Mouse (Mus musculus) left cerebral cortex, postnatal 4 days (tissue): ENCODE results near the gene Ugt1a10. TPM values are rescaled to one million over a fixed set of nuclear protein-coding genes. Genes with fewer than 3 reads are reported as not detected.
"Not testable (repeated sequence)": the region's sequence is repeated elsewhere in the genome, so short reads cannot be mapped to it uniquely, and the experiment has no call there.

ENCODE experiments used
- DNase-seq: peaks from one replicate; pipeline ENCODE4 v3.0.0-alpha.2; 2022
- intact Hi-C: fragments of 180-260 bp; cut with DNase I; formaldehyde crosslinking; loops from one replicate; pipeline ENCODE4 v1.15.1; 2025
- total RNA-seq, 2 experiments: library from RNA; stranded (reverse); gene quantifications; 2 replicates each; pipeline ENCODE4 v1.2.3; 2021

Gene Ugt1a10
- total RNA-seq, 2 experiments from 2014 or later, result not detected

DNA sequence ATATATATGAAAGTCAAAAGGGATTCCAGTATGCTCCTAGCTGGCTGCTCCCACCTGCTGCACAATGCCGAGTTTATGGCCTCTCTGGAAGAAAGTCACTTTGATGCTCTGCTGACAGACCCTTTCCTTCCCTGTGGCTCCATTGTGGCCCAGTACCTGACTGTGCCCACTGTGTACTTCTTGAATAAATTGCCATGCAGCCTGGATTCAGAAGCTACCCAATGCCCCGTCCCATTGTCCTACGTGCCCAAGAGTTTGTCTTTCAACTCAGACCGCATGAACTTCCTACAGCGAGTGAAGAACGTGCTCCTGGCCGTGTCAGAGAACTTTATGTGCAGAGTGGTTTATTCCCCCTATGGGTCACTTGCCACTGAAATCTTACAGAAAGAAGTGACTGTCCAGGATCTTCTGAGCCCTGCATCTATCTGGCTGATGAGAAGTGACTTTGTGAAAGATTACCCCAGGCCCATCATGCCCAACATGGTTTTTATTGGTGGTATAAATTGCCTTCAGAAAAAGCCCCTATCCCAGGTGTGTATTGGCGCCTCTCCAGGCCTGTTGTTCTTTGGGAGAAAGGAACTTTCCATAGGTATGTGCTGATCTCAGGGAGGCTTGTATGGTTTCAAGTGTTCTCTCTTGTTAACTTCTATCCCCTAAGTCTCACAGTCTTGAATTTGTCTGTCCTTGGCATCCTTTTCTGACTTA is 157.3 kb downstream of the Ugt1a10 start:
- no peak for DNase-seq
- intact Hi-C loops, result no loop called here

DNA sequence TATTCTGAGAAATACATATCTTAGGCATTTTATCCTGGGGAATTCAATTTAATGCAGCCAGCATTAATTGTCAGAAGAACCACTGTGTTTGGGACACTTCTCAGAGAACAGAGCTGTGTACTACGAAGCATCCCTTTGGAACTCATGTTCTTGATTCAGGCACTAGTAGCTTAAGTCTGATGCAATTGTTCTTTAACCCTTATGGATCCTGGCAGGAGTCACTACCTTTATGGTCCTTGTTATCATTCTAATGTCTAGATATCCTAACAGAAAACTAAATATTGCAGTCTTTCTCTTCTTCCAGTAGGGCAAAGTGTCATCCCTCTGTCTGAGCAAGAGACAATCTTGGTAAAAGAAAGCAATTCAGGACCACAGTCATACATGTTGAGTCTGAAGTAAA is 157.9 kb downstream of the Ugt1a10 start:
- intact Hi-C loops, result no loop called here
- no peak for DNase-seq

DNA sequence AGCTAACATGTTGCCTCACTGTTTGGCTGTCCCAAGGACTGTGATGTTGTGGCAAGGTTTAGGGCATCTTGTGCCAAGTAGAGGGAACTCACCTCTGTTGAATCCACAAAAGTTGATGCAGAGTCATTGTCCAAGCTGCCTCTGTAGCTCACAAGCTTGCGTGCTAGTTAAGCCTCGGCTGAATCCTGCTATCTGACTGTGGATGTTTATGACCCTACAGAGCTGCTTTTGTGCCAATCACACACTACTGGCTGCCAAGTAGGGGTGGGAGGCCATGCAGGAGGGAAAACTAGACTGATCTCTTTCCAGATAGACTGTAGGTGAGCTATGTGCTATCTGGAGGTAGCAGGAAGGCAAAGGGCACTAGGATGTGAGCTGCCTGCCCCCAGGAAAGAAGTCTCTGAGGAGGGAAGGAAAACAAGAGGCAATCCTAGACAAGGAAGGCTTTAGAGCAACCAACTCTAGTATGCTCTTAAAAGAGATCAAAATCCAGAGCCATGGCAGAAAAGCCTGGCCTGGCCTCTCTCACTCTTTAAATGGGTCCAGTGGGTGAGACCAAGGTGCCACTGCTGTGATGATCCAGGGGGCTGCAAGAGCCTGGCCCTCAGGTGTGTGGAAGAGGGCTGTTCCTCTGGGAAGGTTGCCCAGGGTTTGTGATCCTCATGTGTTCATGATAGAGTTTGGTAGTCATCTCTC is 158.7 kb downstream of the Ugt1a10 start:
- DNase-seq, result no peak
- intact Hi-C loops, result no loop called here

DNA sequence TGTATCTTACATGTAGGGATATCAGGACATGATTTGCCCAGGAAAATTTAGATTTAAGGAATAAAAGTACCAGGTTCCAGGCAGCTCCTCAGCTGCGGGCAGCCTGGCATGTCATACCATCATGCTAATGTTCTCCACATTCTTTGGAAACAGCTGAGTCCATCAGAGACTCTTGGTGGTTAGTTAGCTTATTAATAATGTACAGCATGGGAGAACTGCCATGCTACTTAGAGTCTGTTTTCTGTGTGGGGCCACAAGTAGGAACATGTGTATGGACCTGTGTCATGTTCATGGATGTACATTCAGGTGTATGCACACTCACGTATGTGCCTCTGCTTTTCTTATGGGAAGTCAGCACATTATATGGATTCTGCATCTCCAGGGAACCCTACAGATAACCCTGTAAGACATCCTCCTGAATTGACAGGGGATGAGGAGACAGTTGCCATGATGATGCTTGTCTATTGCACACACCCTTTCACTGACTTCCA is 159.3 kb downstream of the Ugt1a10 start:
- intact Hi-C loops, result no loop called here
- no peak for DNase-seq

DNA sequence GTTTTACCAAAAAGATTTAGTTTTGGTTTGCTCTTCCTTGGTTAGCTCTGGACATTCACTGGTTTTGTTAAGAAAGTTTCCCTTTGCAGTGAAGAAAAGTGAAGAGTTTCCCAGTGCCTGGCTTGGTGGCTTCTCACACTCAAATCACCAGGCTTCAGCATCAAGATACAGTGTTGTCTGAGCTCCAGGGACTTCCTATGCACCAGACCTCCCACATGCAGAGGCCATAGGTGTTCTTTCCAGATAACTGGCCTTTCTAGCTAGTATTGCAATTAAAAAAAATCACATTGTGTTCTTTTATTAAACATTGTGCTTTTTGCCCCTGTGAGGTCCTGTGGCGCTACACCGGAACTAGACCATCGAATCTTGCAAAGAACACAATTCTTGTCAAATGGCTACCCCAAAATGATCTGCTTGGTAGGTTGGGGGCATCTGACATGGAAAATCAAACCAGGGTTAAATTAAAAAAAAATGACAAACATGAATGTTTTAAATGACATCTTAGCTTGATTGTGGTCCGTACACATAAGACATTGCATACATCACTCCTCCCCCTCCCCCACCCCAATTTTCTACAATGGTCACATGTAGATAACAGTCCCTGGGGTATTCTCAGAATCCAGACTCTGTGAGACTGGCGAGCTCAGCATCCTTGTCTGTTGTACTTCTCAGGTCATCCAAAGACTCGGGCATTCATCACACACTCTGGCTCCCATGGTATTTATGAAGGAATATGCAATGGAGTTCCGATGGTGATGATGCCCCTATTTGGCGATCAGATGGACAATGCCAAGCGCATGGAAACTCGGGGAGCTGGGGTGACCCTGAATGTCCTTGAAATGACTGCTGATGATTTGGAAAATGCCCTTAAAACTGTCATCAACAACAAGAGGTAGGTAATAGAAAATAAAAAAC is 160.5 kb downstream of the Ugt1a10 start:
- intact Hi-C loops, result no loop called here
- DNase-seq, result no peak

DNA sequence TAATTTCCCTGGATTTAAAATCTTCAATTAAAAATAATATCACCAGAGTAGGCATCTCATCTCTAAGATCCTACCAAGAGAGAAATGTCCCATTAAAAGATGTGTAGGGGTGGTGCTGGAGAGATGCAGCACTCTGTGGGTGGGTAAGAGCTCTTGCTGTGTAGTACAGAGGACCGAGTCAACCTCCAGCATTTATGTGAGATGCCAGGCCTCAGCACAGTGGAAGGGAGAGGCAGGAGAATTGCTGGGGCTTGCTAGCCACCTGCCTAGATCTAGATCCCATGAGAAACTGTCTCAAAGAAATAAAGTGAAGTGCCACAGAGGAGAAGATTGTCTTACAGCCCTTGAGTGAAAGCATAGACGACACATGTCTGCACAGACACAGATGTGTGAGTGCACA is 161.4 kb downstream of the Ugt1a10 start:
- no peak for DNase-seq
- intact Hi-C loops, result no loop called here

DNA sequence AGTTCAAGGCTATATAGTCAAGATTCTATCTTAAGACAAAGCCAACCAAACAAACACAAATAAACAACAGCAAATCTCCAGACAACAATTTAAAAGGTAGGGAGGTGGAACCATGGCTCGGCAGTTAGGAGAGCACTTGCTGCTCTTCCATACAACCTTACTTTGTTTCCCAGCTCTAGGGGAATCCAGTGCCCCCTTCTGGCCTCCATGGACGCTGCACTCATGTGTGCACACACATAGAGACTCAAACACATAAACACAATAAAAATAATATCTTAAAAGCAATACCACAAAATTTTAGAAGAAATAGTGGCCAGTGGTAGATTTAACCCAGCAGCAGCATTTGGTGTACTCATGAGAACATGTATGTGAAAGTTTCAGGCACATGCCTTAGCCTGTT is 162.0 kb downstream of the Ugt1a10 start:
- intact Hi-C loops, result no loop called here
- no peak for DNase-seq

DNA sequence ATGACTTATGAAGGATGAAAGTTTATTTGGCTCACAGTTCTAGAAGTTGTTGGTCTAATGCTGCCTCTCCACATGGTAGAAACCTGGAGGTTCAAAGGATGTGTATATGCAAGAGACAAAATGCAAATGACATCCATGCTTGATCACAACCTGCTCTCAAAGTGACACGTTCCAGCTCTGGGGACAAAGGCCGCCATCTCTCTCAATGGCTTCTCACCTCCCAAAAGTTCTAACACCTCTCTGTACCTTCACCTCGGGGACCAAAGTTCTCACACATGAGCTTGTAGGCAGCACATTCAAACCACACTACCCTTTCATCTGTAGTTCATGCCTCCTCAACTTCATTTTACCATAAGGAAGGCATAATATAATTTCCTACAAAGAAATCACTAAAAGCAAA is 162.4 kb downstream of the Ugt1a10 start:
- intact Hi-C loops, result no loop called here
- no peak for DNase-seq

DNA sequence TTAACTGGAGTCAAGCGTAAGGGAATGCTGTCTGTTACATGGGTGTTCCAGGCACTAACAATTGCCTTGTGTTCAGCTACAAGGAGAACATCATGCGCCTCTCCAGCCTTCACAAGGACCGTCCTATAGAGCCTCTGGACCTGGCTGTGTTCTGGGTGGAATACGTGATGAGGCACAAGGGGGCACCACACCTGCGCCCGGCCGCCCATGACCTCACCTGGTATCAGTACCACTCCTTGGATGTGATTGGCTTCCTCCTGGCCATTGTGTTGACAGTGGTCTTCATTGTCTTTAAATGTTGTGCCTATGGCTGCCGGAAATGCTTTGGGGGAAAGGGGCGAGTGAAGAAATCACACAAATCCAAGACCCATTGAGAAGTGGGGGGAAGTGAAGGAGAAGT is 162.9 kb downstream of the Ugt1a10 start:
- DNase-seq, result no peak
- intact Hi-C loops, result no loop called here

DNA sequence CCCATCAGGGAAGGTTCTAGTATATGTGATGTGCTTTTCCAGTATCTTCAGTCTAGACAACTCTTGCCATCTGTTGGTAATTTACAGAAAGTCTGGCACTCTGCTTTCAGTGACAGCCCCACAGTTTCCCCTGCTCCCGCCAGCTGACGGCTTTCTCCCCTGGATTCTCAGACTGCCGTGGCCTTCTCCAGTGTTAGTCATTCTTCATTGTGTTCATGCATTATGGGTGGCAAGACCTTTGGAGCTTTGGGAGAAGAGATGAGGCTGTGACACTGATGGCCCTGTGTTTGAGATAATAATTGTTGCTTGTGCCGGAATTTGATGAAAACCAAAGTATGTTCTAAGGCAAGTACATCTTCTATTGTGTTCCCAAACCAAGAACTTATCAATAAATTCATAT is 163.4 kb downstream of the Ugt1a10 start:
- DNase-seq, result no peak
- intact Hi-C loops, result no loop called here

DNA sequence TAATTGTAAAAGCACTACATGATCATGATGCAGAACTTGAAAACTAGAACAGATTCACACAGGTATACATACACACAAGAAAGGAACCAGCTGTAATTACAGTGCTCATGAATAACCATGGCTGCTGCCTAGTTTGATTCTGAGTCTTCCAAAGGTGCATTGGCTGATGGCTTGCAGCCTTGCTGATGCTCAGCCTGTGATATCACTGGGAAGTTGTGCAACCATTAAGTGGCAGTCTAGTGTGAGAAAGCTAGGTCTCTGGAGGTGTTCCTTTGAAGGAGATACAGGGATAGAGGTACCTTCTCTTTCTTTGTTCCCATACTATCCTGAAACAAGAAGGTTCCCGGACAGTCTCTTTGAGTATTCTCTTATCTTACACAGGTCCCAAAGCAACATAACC is 163.9 kb downstream of the Ugt1a10 start:
- no peak for DNase-seq
- intact Hi-C loops, result no loop called here

DNA sequence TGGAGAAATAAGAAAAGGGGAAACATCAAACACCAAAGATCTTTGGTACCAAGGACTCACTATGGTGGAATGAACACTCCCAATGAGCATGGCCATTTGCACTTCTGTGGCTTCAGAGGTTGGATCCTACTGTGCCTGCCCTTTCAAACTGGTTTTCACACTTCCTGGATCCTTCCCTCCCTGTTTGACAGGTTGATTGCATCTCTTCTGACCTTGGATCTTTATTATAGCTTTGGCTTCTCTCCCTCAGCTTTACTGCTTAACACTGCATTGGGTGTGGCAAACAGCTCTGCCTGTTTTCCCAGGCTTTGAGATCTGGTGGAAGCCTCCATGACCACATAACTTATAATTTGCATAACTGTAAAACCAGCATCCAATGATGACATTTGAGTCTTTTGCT is 165.1 kb downstream of the Ugt1a10 start:
- no peak for DNase-seq
- intact Hi-C loops, result no loop called here

DNA sequence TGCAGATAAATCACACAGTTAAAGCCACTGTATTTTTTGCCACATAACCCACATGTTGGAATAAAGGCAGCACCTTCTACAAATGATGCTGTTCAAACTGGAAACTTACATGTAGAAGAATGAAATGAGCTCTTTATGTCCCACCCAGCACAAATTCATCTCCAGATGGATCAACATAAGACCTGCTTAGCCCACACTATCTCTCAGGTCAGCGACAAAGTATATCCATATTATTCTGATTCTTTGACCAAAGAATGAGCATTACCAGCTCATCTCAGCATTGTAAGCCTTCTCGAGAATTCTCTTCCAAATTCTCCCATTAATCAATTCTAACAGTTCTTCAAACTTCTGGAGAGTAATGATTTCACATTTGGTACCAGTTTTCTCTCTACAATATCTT is 167.0 kb downstream of the Ugt1a10 start:
- intact Hi-C loops, result no loop called here
- no peak for DNase-seq

DNA sequence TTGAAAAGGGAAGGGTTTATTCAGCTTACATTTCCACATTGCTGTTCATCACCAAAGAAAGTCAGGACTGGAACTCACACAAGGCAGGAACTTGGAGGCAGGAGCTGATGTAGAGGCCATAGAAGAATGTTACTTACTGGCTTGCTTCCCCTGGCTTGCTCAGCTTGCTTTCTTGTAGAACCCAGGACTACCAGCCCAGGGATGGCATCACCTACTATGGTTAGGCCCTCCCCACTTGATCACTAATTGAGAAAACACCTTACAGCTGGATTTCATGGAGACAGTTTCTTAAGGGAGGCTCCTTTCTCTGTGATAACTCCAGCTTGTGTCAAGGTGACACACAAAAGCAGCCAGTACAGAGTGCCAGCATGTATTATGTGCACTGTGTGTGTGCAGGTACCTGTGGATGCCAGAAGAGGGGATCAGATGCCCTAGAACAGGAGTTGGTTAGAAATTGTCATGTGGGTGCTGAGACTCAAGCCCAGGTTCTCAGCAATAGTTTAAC is 167.9 kb downstream of the Ugt1a10 start:
- intact Hi-C loops, result not testable (repeated sequence)

DNA sequence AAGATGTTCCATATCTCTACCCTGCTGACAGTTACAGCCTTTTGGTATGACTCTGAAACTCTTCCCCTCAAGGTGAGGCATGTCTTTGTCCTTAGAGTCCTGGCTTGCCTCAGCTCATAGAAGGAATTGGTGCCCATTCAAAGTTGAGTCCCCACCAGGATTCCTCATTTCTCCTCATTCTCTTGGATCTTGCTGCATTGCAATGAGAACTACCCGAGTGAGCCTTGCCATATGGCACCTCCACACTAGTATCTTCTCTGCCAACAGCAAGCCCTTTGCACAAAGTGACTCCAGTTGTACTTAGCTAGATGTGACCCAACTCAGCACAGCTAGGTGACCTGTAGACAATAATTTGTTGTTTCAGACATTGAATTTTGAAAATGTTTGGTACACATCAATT is 168.4 kb downstream of the Ugt1a10 start:
- DNase-seq, result no peak
- intact Hi-C loops, result no loop called here

More for the DNA sequence above, 167.9 kb downstream of the Ugt1a10 start:
- not testable (repeated sequence) for DNase-seq

DNA sequence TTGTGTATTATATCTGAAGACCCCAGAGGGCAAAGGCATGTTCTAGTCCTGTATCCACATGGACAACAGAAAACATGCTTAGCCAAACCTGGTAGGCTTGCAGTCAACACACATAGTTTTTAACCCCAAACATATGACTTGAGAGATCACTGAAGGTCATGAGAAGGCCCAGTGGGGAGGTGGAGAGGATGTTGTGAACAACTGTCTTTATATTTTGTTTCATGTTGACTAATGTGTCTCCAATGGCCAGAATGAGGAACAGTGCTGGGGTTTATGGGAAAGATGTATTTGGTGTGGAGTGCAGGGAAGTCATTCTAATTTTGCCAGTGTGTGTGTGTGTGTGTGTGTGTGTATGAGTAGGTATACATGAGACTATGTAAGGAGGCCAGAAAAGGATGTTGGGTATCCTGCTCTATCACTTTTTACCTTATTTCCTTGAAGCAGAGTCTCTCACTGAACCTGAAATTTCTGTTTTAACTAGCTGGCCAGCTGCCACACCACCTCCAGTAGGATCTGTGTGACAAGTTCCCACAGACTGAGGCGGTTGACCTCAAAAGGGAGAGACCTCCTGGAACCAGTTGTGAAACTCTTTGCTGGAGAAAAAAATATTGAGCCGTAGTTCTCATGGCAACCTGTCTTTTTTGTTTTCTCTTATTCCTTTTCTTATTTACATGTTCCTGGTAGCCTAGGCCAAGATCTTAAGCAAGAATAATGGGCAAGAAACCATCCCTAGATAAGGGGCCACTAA is 169.0 kb downstream of the Ugt1a10 start:
- intact Hi-C loops, result no loop called here
- DNase-seq, result no peak

DNA sequence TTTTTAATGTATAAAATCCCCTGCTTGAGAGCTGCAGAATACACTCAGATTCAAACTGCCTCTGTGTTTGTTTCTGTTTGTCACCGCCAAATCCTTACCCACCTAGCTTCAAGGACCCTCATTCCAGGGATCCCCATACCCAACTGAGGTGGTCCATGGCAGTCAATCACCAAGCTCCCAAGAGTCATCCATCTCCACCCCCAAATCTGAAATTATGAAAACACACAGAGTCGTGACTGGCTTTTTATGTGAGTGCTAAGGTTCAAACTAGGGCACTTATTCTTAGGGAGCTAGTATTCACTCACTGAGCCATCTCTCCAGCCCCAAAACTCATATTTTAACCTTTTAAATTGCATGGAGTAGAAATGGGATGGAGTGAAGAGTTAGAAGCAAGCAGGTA is 170.1 kb downstream of the Ugt1a10 start:
- intact Hi-C loops, DNase-seq: not testable (repeated sequence)

DNA sequence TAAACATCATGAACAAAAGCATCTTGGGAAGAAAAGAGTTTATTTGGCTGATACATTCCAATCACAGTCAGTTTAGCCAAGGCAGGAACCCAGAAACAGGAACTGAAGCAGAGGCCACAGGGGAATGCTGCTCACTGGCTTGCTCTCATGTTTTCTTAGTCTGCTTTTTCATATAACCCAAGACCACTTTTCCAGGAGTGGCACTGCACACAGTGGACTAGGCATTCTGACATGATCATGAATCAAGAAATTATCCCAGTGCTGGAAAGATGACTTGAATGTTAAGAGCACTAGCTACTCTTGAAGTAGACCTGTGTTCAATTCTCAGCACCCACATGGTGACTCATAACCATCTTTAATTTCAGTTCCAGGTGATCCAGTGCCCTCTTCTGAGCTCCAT is 170.6 kb downstream of the Ugt1a10 start:
- DNase-seq, result no peak
- intact Hi-C loops, result no loop called here

DNA sequence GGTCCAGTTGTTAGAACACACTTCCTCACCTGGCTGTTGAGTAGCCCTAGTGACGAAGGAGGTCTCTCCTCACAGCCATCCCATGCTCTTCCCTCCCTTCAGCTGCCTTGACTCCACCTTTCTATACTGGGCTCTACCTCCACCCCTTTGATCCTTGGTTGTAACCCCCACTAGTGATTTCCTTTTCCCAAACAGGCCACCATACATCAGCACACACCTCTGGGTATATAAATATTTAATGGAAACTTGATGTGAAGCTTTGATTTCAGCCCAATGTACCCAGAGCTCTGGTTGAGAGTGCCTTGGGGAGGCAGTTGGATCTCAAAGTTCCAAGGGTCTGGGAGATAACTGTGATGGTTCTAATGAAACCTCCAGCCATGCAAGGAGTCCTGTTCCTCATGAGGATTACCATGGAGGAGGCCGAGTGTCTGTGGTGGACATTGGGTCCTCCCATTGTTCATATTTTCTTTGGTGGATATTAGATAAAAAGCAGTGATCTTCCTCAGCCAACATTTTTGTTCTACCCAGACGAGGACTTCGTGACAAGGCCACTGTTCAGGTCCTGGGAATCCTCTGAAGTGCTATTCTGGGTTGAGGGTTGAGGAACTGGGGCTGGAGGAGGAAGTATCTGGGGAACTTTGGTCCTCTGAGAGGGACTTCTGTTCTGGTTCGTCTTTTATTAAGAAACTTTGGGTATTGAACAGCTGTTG is 171.6 kb downstream of the Ugt1a10 start, which contains the start of gene Mroh2a:
TSS of gene Mroh2a (plus strand) at position 317 of the 710 bp plus-strand sequence.
- intact Hi-C loops, result no loop called here
- DNase-seq, result no peak

DNA sequence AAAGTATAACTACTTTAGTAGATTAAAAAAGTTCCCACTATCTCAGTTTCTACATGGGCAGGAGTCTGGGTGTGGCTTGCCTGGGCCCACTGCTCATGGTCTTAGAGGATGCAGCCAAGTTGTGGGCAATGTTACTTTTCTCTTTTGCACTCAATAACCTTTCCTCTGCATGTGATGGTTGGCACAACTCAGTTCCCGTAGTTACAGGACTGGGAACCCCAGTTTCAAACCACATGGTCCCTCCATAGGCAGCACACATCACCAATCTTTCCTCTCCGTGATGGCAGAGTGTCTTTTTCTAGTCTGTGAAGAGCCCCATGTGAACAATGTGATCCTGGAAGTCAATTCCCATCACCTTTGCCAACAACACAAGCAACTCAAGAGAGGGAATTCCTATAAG is 172.3 kb downstream of the Ugt1a10 start:
- no peak for DNase-seq

More for the DNA sequence above, 172.3 kb downstream of the Ugt1a10 start:
- intact Hi-C loops, result no loop called here
